Mouse (Mus musculus): Measurements from ENCODE around the gene Eci3. TPM values are rescaled to one million over a fixed set of nuclear protein-coding genes. Genes with fewer than 3 reads are reported as not detected.
"Not testable (repeated sequence)": the region's sequence is repeated elsewhere in the genome, so short reads cannot be mapped to it uniquely, and the experiment has no call there.

Gene Eci3
- not detected in 2 replicates for polyA plus RNA-seq (2015; fragmentation: Nextera tagmentation; extraction: Ambion mirVana)

DNA sequence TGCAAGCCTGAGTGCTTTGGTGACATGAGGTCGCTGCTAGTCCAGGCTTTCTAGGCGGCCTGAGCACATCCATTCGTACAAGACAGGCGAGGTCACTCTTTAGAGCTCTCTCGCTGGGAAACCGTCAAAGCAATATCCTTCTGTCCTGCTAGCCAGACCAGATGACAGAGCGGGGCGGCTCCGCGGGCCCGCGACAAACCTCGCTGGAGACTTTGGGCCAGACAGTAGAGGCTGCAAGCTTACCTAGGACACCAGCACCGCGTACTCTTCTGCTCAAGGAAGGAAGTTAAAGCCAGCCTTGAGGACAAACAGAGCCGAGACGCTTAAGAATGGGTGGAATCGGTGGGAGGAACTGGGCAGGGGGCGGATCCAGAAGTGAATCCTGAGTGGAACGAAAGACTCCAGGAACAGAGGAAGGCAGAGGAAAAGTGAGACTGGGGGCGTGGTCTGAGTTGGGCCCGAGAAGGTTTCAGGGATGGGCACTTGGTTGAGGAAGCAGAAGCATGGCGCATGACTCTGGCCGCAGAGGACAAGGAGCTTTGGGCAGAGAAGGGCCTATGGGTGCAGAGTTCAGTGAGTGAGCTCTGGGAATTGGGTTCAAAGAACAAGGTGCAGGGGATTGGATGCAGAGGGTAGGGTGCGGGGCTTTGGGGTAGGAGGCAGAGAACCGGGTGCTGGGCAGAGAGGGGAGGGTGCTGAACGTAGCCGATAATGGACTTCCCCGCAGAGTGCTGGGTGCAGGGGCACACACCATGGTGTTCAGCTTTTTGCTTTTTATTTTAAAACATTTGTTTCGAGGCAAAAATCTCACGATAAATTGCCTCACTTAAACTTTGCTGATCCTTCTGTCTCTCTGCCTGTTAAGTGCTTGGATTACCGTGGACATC is at the start of gene Eci3:
Gene Eci3 (minus strand): TSS at position 300 of the 887 bp plus-strand sequence.
- Histone ChIP-seq H3K27ac (replicated peaks) (no peak within 1 kb of the TSS), H3K9me3 (replicated peaks) (no peaks in the 10 kb centered on the region), H3K27me3 (peaks cover 38% of the 10 kb centered on the region), H3K4me2 (peak within 1 kb of the TSS; percentile 63), H3K4me3 (replicated peaks) (peak within 1 kb of the TSS; percentile 35), H3K36me3 (replicated peaks) (no peaks in the 10 kb centered on the region), H3K4me1 (replicated peaks) (peaks cover 9% of the 10 kb centered on the region; the same call in 1 of the 2 replicates), H3K9ac (no peak within 1 kb of the TSS)
- WGBS (ENCODE audit: insufficient replicate concordance): 3% methylated on average over 32 of the region's 32 CpGs
- ATAC-seq (ENCODE audit: insufficient read depth): no peak

DNA sequence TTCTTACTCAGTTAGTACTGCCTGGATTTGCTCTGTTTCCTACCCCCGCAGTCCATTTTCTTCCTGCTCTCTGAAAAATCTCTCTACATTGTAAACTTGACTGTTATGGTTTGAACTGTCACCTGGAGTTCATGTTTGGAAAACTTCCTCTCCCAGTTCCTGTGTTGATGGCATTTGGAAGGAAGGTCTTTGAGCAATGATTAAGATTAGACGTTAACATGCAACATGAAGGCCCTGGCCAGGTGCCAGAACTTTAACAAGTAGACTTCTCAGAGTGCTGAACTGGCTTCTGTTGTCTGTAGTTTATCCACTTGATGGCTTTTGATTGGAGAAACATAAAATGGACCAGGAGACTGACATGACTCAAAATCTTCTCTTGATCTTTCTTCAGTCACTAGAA is 32.3 kb upstream of the Eci3 start:
- H3K9me3 ChIP-seq (replicated peaks): no peaks in the 10 kb centered on the region
- no peak for ATAC-seq (ENCODE audit: insufficient read depth)
- no peak overlapping the region for H3K4me3 ChIP-seq (replicated peaks)
- H3K27me3 ChIP-seq: no peaks in the 10 kb centered on the region
- 79% methylated on average over 2 of the region's 2 CpGs for WGBS (ENCODE audit: insufficient replicate concordance)
- H3K27ac ChIP-seq (replicated peaks): no peak overlapping the region
- H3K36me3 ChIP-seq (replicated peaks): no peaks in the 10 kb centered on the region
- H3K4me2 ChIP-seq: no peak overlapping the region
- peaks cover 34% of the 10 kb centered on the region for H3K4me1 ChIP-seq (replicated peaks)
- no peak overlapping the region for H3K9ac ChIP-seq

GRCm38 (mm10) chr13:34993983-34994811 is 30.6 kb upstream of the Eci3 start:
- H3K27ac ChIP-seq (replicated peaks): peak overlapping the region; percentile 73
- H3K4me2 ChIP-seq: peak overlapping the region; percentile 80
- peaks cover 34% of the 10 kb centered on the region for H3K4me1 ChIP-seq (replicated peaks)
- no peaks in the 10 kb centered on the region for H3K27me3 ChIP-seq
- WGBS (ENCODE audit: insufficient replicate concordance): 1% methylated on average over 33 of the region's 33 CpGs
- H3K4me3 ChIP-seq (replicated peaks): peak overlapping the region; percentile 70
- peak; percentile 97 for ATAC-seq (ENCODE audit: insufficient read depth)
- H3K9me3 ChIP-seq (replicated peaks): no peaks in the 10 kb centered on the region
- H3K9ac ChIP-seq: peak overlapping the region; percentile 69
- peaks cover 10% of the 10 kb centered on the region; the same call in 1 of the 2 replicates for H3K36me3 ChIP-seq (replicated peaks)

GRCm38 (mm10) chr13:34993595-34993982 is 30.0 kb upstream of the Eci3 start:
- H3K27ac ChIP-seq (replicated peaks): peak overlapping the region; percentile 73
- no peaks in the 10 kb centered on the region for H3K9me3 ChIP-seq (replicated peaks)
- peak overlapping the region; percentile 69 for H3K9ac ChIP-seq
- H3K4me3 ChIP-seq (replicated peaks): peak overlapping the region; percentile 70
- under 1% methylated on average over 22 of the region's 22 CpGs for WGBS (ENCODE audit: insufficient replicate concordance)
- peaks cover 14% of the 10 kb centered on the region for H3K36me3 ChIP-seq (replicated peaks)
- no peaks in the 10 kb centered on the region for H3K27me3 ChIP-seq
- H3K4me1 ChIP-seq (replicated peaks): peaks cover 34% of the 10 kb centered on the region
- peak overlapping the region; percentile 80 for H3K4me2 ChIP-seq
- peak; percentile 68 for ATAC-seq (ENCODE audit: insufficient read depth)

DNA sequence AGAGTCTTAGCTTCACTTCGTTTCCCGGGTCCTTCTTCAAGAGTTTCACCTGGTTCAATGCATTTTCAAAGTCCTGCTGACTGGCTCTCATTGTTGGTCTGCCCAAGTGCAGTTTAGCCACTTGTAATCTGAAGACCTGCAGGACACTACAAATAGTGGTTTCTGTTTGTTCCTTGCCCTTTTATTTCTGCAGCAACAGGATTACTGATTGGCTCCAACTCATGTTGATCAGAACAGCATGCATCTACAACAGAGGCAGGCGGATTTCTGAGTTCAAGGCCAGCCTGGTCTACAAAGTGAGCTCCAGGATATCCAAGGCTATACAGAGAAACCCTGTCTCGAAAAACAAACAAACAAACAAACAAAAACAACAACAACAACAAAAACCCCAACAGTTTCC is 29.5 kb upstream of the Eci3 start:
- ATAC-seq (ENCODE audit: insufficient read depth): no peak
- peaks cover 19% of the 10 kb centered on the region for H3K36me3 ChIP-seq (replicated peaks)
- H3K9ac ChIP-seq: peak overlapping the region; percentile 69; the same call in 1 of the 2 replicates
- 57% methylated on average over 4 of the region's 4 CpGs for WGBS (ENCODE audit: insufficient replicate concordance)
- no peaks in the 10 kb centered on the region for H3K27me3 ChIP-seq
- H3K9me3 ChIP-seq (replicated peaks): no peaks in the 10 kb centered on the region
- peak overlapping the region; percentile 70 for H3K4me3 ChIP-seq (replicated peaks)
- peaks cover 34% of the 10 kb centered on the region for H3K4me1 ChIP-seq (replicated peaks)
- peak overlapping the region; percentile 80 for H3K4me2 ChIP-seq
- H3K27ac ChIP-seq (replicated peaks): no peak overlapping the region

GRCm38 (mm10) chr13:34991581-34992273 is 28.1 kb upstream of the Eci3 start:
- 40% methylated on average over 4 of the region's 4 CpGs for WGBS (ENCODE audit: insufficient replicate concordance)
- Histone ChIP-seq H3K4me3 (replicated peaks) (no peak overlapping the region), H3K36me3 (replicated peaks) (peaks cover 31% of the 10 kb centered on the region), H3K4me1 (replicated peaks) (peaks cover 34% of the 10 kb centered on the region), H3K9me3 (replicated peaks) (no peaks in the 10 kb centered on the region), H3K27ac (replicated peaks) (no peak overlapping the region), H3K9ac (no peak overlapping the region), H3K4me2 (peak overlapping the region; percentile 7; the same call in 1 of the 2 replicates), H3K27me3 (no peaks in the 10 kb centered on the region)
- no peak for ATAC-seq (ENCODE audit: insufficient read depth)

GRCm38 (mm10) chr13:34983479-34983878 is 19.9 kb upstream of the Eci3 start:
- not testable (repeated sequence) for H3K4me2 ChIP-seq; H3K27me3 ChIP-seq; H3K9ac ChIP-seq; H3K4me3 ChIP-seq (replicated peaks); H3K4me1 ChIP-seq (replicated peaks); H3K27ac ChIP-seq (replicated peaks); H3K9me3 ChIP-seq (replicated peaks)
- 0 out of 2 replicates have a peak, but pooled peaks have one; percentile 40 for ATAC-seq (ENCODE audit: insufficient read depth)
- peaks cover 56% of the 10 kb centered on the region for H3K36me3 ChIP-seq (replicated peaks)
- 63% methylated on average over 1 of the region's 1 CpGs for WGBS (ENCODE audit: insufficient replicate concordance)

DNA sequence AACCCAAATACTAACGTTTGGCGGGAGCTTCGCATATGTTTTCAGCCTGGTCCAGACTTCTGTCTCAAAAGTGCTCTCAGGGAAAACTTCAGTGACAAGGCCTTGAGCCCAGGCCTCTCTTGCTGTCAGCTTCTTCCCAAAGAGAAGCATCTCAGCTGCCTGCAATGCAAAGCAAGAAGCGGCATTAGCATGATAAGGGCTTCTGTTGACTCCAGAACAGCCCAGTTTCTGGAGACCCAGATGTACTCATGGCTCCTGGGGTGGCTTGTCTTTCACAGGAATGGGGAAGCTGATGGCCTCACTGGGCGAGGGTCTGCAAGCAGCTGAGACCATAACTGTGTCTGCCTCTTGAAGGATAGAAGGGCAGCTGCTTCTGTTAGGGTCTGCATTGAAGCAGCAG is 15.0 kb upstream of the Eci3 start:
- H3K9ac ChIP-seq; ATAC-seq (ENCODE audit: insufficient read depth); H3K4me1 ChIP-seq (replicated peaks); H3K4me3 ChIP-seq (replicated peaks); H3K27ac ChIP-seq (replicated peaks); H3K9me3 ChIP-seq (replicated peaks); H3K27me3 ChIP-seq; H3K4me2 ChIP-seq: not testable (repeated sequence)
- WGBS (ENCODE audit: insufficient replicate concordance): 67% methylated on average over 5 of the region's 5 CpGs
- peaks cover 40% of the 10 kb centered on the region for H3K36me3 ChIP-seq (replicated peaks)

DNA sequence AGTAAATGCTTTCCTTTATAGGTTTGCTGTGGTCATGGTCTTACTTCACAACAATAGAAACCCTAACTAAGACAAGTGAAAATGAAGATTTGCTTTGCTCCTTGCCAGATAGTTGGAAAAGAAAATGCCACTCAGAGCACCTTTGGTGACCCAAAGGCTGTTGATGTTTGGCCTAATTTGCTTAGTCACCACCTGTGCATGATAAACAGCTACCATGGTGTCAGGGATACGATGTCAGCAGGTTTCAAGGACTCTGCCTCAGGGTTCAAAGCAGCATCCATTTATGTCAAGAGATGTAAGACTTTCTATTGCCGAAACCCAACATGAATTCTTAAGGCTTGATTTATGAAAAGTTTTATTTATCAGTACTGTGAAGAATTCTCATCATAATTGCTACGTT is 13.8 kb upstream of the Eci3 start:
- Histone ChIP-seq H3K9ac (no peak overlapping the region), H3K4me1 (replicated peaks) (no peaks in the 10 kb centered on the region), H3K4me3 (replicated peaks) (no peak overlapping the region), H3K27me3 (no peaks in the 10 kb centered on the region), H3K4me2 (no peak overlapping the region), H3K27ac (replicated peaks) (no peak overlapping the region), H3K9me3 (replicated peaks) (no peaks in the 10 kb centered on the region), H3K36me3 (replicated peaks) (peaks cover 40% of the 10 kb centered on the region)
- peak; percentile 69; the same call in 1 of the 2 replicates for ATAC-seq (ENCODE audit: insufficient read depth)
- 70% methylated on average over 3 of the region's 3 CpGs for WGBS (ENCODE audit: insufficient replicate concordance)

- H3K4me1 ChIP-seq (replicated peaks): no peaks in the 10 kb centered on the region
- H3K4me3 ChIP-seq (replicated peaks): no peak overlapping the region
- WGBS (ENCODE audit: insufficient replicate concordance): 80% methylated on average over 4 of the region's 4 CpGs
- H3K27ac ChIP-seq (replicated peaks): no peak overlapping the region
- H3K36me3 ChIP-seq (replicated peaks): peaks cover 40% of the 10 kb centered on the region
- H3K9ac ChIP-seq: no peak overlapping the region
- H3K4me2 ChIP-seq: no peak overlapping the region
- no peaks in the 10 kb centered on the region for H3K27me3 ChIP-seq
- no peaks in the 10 kb centered on the region for H3K9me3 ChIP-seq (replicated peaks)
- ATAC-seq (ENCODE audit: insufficient read depth): no peak
These were observed 12.5 kb upstream of the Eci3 start for GRCm38 (mm10) chr13:34976116-34976515.
